Mouse (Mus musculus): ENCODE results near the gene Pfdn2.

DNA sequence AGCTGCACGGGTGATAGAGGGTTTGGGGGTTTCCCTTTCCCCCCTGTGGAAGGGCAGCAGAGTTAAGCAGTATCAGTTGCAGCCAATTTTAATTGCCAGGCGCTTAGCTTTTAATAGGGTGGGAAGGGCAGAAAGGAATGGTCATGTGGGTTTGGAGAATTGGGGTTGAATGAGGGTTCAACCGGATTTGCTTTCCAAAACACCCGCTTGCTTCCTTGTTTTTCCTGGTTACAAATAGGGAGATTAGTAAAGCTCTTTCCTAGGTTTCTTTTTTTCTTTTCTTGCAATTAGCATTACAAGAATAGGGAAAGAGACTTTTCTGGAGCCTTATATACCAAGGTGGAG is 15.3 kb upstream of the Pfdn2 start:
- no peak for TF ChIP-seq GABPA (IDR thresholded peaks at IDR 0.05; ENCODE audit: low read depth, low read length)
- TF ChIP-seq UBTF (IDR thresholded peaks at IDR 0.05; ENCODE audit: borderline replicate concordance, insufficient read depth, low read depth, low read length): no peak
- no peak for TF ChIP-seq KAT2A (conservative IDR thresholded peaks at IDR 0.05; ENCODE audit: low read depth, low read length)
- TF ChIP-seq POLR2AphosphoS2 (IDR thresholded peaks at IDR 0.05; ENCODE audit: low read length): no peak
- TF ChIP-seq GATA1 (IDR thresholded peaks at IDR 0.05; ENCODE audit: low read depth, low read length): no peak
- no peak for TF ChIP-seq USF1 (IDR thresholded peaks at IDR 0.05; ENCODE audit: low read depth, low read length)
